Mouse (Mus musculus) stomach, embryonic 14.5 days (tissue): Measurements from ENCODE around the gene Zfp385a. TPM values are rescaled to one million over a fixed set of nuclear protein-coding genes. Genes with fewer than 3 reads are reported as not detected.

ENCODE experiments used
- ATAC-seq: fragments of 200-750 bp; cut with Nextera tagmentation; 2 replicates; pipeline ENCODE4 v1.8.0; 2017; ENCODE audit warnings: low read depth, moderate TSS enrichment; ENCODE audit not compliant: insufficient number of reproducible peaks, insufficient read depth, low FRiP score
- H3K27ac ChIP-seq: fragments of 300-500 bp; sonication (generic); 2 replicates; pipeline ENCODE4 v1.5.1; 2014; ENCODE audit warnings: mild to moderate bottlenecking, low read length, moderate library complexity, mixed read lengths
- H3K27me3 ChIP-seq: fragments of 300-500 bp; sonication (generic); 2 replicates; pipeline ENCODE4 v1.6.1; 2014; ENCODE audit warnings: low read length, control low read depth, mixed read lengths; ENCODE audit not compliant: control insufficient read depth, insufficient read depth
- H3K36me3 ChIP-seq: fragments of 300-500 bp; sonication (generic); 2 replicates; pipeline ENCODE4 v1.6.1; 2014; ENCODE audit warnings: mild to moderate bottlenecking, control low read depth, low read length, moderate library complexity, mixed read lengths; ENCODE audit not compliant: control insufficient read depth, insufficient read depth
- H3K4me1 ChIP-seq: fragments of 300-500 bp; sonication (generic); 2 replicates; pipeline ENCODE4 v1.6.1; 2014; ENCODE audit warnings: low read length, control low read depth, mixed read lengths; ENCODE audit not compliant: control insufficient read depth, insufficient read depth
- H3K4me2 ChIP-seq: fragments of 300-500 bp; sonication (generic); replicated peaks from 2 replicates; pipeline ENCODE4 v1.6.1; 2014; ENCODE audit warnings: low read depth, low read length, control low read depth
- H3K4me3 ChIP-seq: fragments of 300-500 bp; sonication (generic); 2 replicates; pipeline ENCODE4 v1.5.1; 2014; ENCODE audit warnings: low read depth, low read length, control low read depth
- H3K9ac ChIP-seq: fragments of 300-500 bp; sonication (generic); replicated peaks from 2 replicates; pipeline ENCODE4 v1.6.1; 2014; ENCODE audit warnings: low read depth, mild to moderate bottlenecking, control low read depth, low read length, moderate library complexity, mixed read lengths
- H3K9me3 ChIP-seq: fragments of 300-500 bp; sonication (generic); 2 replicates; pipeline ENCODE4 v1.6.1; 2016; ENCODE audit warnings: low read depth, low read length, control low read depth; ENCODE audit not compliant: control insufficient read depth
- WGBS: fragments of 180-500 bp; shearing (Covaris S2); extraction: QIAGEN DNeasy Blood & Tissue Kit; methylation state at CpG from one replicate; pipeline ENCODE4 v1.1.7; 2014; 5-methylcytosine and 5-hydroxymethylcytosine counted together
- polyA plus RNA-seq: library from polyadenylated mRNA; unstranded; fragments of >200 nt; fragmentation: Nextera tagmentation; extraction: Ambion mirVana; gene quantifications from 2 replicates; pipeline ENCODE4 v1.2.1, GENCODE M21; 2014

Gene Zfp385a
- polyA plus RNA-seq, 1 experiment from 2014 or later = 11.7 TPM

DNA sequence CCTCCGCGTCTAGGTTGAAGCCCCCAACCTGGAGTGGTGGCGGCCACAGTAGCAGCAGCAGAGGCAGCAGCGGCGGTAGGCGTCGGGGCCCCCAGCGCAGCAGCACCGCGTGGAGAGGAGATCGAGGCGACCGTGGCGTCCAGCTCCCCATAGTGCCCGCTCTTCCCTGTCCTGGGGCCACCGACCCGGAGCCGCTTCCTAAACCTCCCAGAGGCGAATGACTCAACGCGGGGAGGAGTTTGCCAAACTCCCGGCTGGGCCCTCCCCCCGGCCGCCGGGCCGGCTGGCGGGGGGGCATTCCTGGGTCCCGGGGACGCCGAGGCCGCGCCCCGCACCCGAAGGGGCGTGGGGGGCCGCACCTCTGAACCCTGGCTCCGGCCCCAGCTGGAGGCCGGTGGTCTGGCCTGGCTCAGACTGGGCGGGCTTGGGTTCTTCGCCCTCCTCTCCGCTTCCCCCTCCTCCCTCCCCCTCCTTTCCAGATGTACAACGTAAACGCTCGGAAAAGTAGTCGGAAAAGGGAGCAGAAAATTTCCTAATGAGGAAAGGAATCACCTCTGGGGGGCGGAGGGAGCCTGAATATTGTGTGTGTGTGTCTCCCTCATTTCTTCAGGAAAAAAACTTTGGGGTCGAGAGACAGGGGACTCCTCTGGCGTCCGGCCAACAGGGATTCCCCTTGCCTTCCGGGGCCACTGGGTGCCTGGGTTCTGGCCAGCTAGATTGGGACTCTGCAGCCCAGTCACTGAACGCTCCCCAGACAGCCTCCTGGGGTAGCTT lies 26.7 kb upstream of the Zfp385a start, which contains the start of gene Itga5:
Itga5 (minus strand) TSS at position 388 of the 774 bp plus-strand sequence.
- peaks cover 20% of the 10 kb centered on the region for H3K4me1 ChIP-seq
- no peaks in the 10 kb centered on the region for H3K27me3 ChIP-seq
- H3K27ac ChIP-seq = peak within 1 kb of the TSS; percentile 94
- ATAC-seq = peak; percentile 73
- peak within 1 kb of the TSS; percentile 72 for H3K4me2 ChIP-seq
- peak within 1 kb of the TSS; percentile 94 for H3K9ac ChIP-seq
- 1% methylated on average over 50 of the region's 51 CpGs for WGBS
- peak within 1 kb of the TSS; percentile 86 for H3K4me3 ChIP-seq
- no peaks in the 10 kb centered on the region for H3K36me3 ChIP-seq
- no peaks in the 10 kb centered on the region for H3K9me3 ChIP-seq

DNA sequence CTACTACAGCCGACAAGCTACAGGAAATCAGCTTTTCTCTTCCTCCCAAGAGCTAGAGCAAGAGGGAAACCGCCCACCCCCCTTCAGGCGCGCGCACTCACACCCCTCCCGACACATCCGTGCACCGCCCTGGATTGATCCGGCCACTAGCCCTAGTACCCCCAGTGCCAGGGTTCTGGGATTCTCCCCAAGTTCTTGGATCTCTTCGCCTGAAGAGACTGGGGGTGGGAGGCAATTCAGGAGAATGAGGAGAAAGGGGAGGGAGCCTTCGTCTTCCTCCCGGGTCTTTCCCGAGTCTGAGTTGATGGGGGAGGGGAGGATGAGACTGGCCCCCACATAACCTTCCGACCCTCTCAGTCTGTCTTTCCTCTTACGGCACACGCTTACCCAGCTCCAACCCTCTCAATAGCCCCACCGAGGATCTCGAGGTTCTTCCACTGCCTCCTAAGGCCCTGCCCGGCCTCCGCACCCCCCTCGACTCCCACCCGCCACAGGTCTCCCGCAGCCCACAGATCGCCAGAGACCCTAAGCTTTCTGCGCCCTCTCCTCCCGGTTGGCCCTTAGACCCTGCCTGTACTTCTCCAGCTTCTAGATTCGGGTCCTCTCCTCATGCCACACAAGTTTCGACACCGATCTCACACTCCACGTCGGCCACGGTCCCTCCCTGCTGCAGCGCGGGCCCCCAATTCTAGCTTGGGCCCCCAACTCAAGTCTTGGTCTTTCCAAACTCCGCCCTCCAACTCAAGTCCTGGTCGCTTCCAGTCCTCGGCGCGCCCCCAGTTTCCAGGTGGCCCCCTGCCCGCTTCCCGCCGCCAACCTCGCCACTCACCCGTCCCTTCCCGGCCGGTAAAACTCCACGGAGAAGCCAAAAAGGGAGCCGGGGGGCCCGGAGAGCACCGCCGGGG lies 25.8 kb upstream of the Zfp385a start:
- Histone ChIP-seq H3K36me3 (no peaks in the 10 kb centered on the region), H3K9ac (peak overlapping the region; percentile 94), H3K27me3 (no peaks in the 10 kb centered on the region), H3K4me3 (peak overlapping the region; percentile 86), H3K9me3 (no peaks in the 10 kb centered on the region), H3K4me2 (peak overlapping the region; percentile 72), H3K27ac (peak overlapping the region; percentile 94), H3K4me1 (peaks cover 20% of the 10 kb centered on the region)
- ATAC-seq = peak; percentile 42
- WGBS = 0% methylated on average over 51 of the region's 51 CpGs

- Histone ChIP-seq H3K36me3 (no peaks in the 10 kb centered on the region), H3K27ac (peak overlapping the region; percentile 94; the same call in 1 of the 2 replicates), H3K9ac (peak overlapping the region; percentile 94), H3K27me3 (no peaks in the 10 kb centered on the region), H3K9me3 (no peaks in the 10 kb centered on the region), H3K4me3 (peak overlapping the region; percentile 86), H3K4me1 (peaks cover 20% of the 10 kb centered on the region), H3K4me2 (peak overlapping the region; percentile 72)
- WGBS = 43% methylated on average over 4 of the region's 4 CpGs
- ATAC-seq = no peak
Observed at GRCm38 (mm10) chr15:103364761-103365160, 24.9 kb upstream of the Zfp385a start.

DNA sequence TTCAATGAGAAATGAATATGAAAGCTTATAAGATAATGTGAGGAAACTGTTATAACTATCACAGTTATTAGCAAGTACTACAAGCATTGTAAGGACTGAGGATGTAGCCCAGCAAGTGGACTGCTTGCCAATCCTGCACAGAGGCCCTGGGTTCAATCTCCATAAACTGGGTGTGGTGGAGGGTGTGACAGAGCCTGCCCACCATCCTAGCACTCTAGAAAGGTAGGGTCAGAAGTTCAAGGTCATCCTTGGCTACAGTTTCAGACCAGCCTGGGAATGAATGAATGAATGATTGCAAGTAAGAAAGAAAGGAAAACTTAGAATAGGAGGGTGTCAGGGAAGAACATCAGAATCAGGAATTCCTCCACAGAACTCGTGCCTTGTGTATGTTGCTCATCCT lies 23.9 kb upstream of the Zfp385a start:
- no peaks in the 10 kb centered on the region for H3K27me3 ChIP-seq
- no peak overlapping the region for H3K4me3 ChIP-seq
- H3K9me3 ChIP-seq = no peaks in the 10 kb centered on the region
- no peak for ATAC-seq
- H3K4me2 ChIP-seq = no peak overlapping the region
- WGBS = 66% methylated on average over 1 of the region's 1 CpGs
- H3K4me1 ChIP-seq = peaks cover 26% of the 10 kb centered on the region
- no peak overlapping the region for H3K27ac ChIP-seq
- H3K9ac ChIP-seq = no peak overlapping the region
- H3K36me3 ChIP-seq = no peaks in the 10 kb centered on the region

- H3K27me3 ChIP-seq = no peaks in the 10 kb centered on the region
- H3K4me1 ChIP-seq = peaks cover 31% of the 10 kb centered on the region
- no peaks in the 10 kb centered on the region for H3K36me3 ChIP-seq
- H3K4me2 ChIP-seq = no peak overlapping the region
- no peaks in the 10 kb centered on the region for H3K9me3 ChIP-seq
- WGBS = 75% methylated on average over 3 of the region's 3 CpGs
- ATAC-seq = no peak
- no peak overlapping the region for H3K4me3 ChIP-seq
- H3K9ac ChIP-seq = no peak overlapping the region
- no peak overlapping the region for H3K27ac ChIP-seq
Observed at GRCm38 (mm10) chr15:103362950-103363349, 23.1 kb upstream of the Zfp385a start.

GRCm38 (mm10) chr15:103362333-103362732 lies 22.4 kb upstream of the Zfp385a start:
- peaks cover 29% of the 10 kb centered on the region for H3K4me1 ChIP-seq
- H3K4me2 ChIP-seq = no peak overlapping the region
- H3K9me3 ChIP-seq = no peaks in the 10 kb centered on the region
- 89% methylated on average over 6 of the region's 7 CpGs for WGBS
- H3K27ac ChIP-seq = no peak overlapping the region
- H3K36me3 ChIP-seq = no peaks in the 10 kb centered on the region
- ATAC-seq = no peak
- no peak overlapping the region for H3K4me3 ChIP-seq
- H3K9ac ChIP-seq = no peak overlapping the region
- no peaks in the 10 kb centered on the region for H3K27me3 ChIP-seq

DNA sequence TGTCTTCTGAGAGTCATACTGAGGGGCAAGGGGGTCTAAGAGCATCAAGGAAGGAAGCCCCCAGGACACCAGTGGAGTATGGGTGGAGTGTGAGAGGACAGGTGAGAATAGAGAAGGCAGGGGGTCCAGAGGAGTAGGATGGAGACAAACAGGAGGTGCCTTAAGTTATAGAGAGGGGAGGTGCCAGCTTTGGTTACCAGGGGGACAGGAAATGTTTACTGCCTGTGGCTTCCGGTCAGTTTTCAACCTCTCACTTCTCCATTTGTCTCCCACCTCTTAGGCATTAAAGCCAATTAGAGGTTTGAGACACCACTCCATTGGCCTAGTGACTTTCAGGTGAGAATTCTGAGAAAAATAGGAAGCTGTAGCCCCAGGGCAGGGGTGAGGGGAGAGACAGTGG lies 21.4 kb upstream of the Zfp385a start:
- H3K36me3 ChIP-seq = peaks cover 2% of the 10 kb centered on the region
- no peaks in the 10 kb centered on the region for H3K27me3 ChIP-seq
- H3K4me3 ChIP-seq = no peak overlapping the region
- H3K27ac ChIP-seq = no peak overlapping the region
- peaks cover 26% of the 10 kb centered on the region for H3K4me1 ChIP-seq
- H3K4me2 ChIP-seq = no peak overlapping the region
- no peak for ATAC-seq
- no peak overlapping the region for H3K9ac ChIP-seq
- 53% methylated on average over 1 of the region's 1 CpGs for whole genome bisulfite sequencing
- H3K9me3 ChIP-seq = no peaks in the 10 kb centered on the region

DNA sequence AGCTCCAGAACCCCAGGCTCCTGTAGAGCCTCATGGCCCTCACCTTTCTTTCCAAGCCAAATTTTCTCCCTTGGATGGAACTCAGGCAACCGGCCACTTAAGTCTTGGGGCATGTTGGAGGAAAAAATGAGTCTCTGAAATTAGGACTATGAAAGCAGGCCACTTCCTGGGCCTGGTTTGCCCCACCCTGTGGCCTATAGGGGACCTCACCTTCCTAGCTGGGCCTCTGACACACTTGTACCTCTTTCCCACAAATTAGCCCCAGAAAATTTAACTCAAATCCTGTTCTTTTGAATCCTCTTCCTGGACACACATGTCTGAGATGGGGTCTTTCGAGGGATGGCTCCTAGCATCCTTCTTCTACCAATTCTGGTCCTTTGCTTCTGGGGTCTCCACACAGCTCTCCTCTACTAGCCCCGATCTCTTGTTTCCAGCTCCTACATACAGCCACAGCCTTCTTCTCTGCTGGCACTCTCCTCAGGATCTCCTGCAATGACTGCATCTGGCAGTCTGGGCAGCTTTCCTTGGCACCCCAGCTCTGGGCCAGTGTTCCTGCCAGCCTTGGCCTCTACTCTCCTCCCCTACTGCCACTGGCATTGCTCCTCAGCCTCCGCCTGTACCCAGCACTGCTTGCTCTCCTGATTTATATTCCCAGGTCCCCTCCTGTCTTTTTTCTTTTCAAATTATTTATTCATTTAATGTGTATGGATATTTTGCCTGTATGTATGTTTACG lies 20.1 kb upstream of the Zfp385a start:
- Histone ChIP-seq H3K9ac (no peak overlapping the region), H3K4me1 (peaks cover 24% of the 10 kb centered on the region), H3K27ac (no peak overlapping the region), H3K36me3 (peaks cover 9% of the 10 kb centered on the region), H3K9me3 (no peaks in the 10 kb centered on the region), H3K4me3 (no peak overlapping the region), H3K27me3 (no peaks in the 10 kb centered on the region), H3K4me2 (no peak overlapping the region)
- ATAC-seq = no peak
- 89% methylated on average over 5 of the region's 5 CpGs for WGBS
